Mouse (Mus musculus) embryonic stem cell, embryonic (primary cell): ENCODE results near the gene AI661453.

ENCODE experiments used
- CTCF ChIA-PET, 4 experiments: fragments of 300-600 bp in 2 of 4; fragments of 350-600 bp in 2 of 4; sonication (Branson Sonifier 250); formaldehyde crosslinking; loops; one replicate each; lab custom pipeline; 2022; ENCODE audit warnings: inconsistent platforms in 2 of 4; lab: Charles Lee
- POLR2A ChIA-PET, 4 experiments: fragments of 300-600 bp in 2 of 4; fragments of 350-600 bp in 2 of 4; sonication (Branson Sonifier 250); formaldehyde crosslinking; loops; one replicate each; lab custom pipeline; 2022; ENCODE audit warnings: antibody characterized with exemption in 4 of 4, inconsistent platforms in 1 of 4; lab: Charles Lee

The AI661453 gene

GRCm38 (mm10) chr17:47428831-47429304 lies 7.5 kb upstream of the AI661453 start:
- POLR2A ChIA-PET: interaction anchor here in 3 of 4 experiments (0.6 to 3.3 kb wide), 15 partner anchors 9 to 224 kb away, joined by 3 to 12 read pairs (median 3); partner anchors contain the start of gene Guca1b (in 1 of the 3)
- CTCF ChIA-PET: interaction anchor here (0.7 to 2.7 kb wide), 24 partner anchors 10 to 313 kb away, joined by 3 to 17 read pairs (median 4); partner anchors contain the start of gene Guca1b (in 2 of the 4)

- CTCF ChIA-PET: interaction anchor here in 2 of 4 experiments (0.9 to 1.4 kb wide), 2 partner anchors 39 to 51 kb away, joined by 3 read pairs; no protein-coding TSS in a partner anchor
Observed at GRCm38 (mm10) chr17:47430815-47431214, 5.6 kb upstream of the AI661453 start.

GRCm38 (mm10) chr17:47436907-47437547 lies 612 bp downstream of the AI661453 start, which contains the start of gene 1700001C19Rik:
Gene 1700001C19Rik, minus strand, starts transcription at chr17:47437376.
- ChIA-PET CTCF (interaction anchor here in 2 of 4 experiments (0.7 to 1.7 kb wide), 7 partner anchors 13 to 206 kb away, joined by 3 to 8 read pairs (median 3); no protein-coding TSS in a partner anchor), POLR2A (interaction anchor here in 2 of 4 experiments (0.6 to 1.5 kb wide), 6 partner anchors 12 to 303 kb away, joined by 3 to 4 read pairs (median 3); partner anchors contain the start of gene Taf8 (in 1 of the 2))

More at GRCm38 (mm10) chr17:47430815-47431214, 5.6 kb upstream of the AI661453 start:
- POLR2A ChIA-PET: interaction anchor here in 1 of 4 experiments (0.6 kb wide), 1 partner anchor 115 kb away, joined by 4 read pairs; no protein-coding TSS in a partner anchor

GRCm38 (mm10) chr17:47438611-47439010 lies 2.2 kb downstream of the AI661453 start:
- ChIA-PET CTCF (interaction anchor here in 2 of 4 experiments (1.3 to 1.7 kb wide), 4 partner anchors 10 to 44 kb away, joined by 3 to 8 read pairs (median 4); no protein-coding TSS in a partner anchor), POLR2A (interaction anchor here in 3 of 4 experiments (0.7 to 4.4 kb wide), 8 partner anchors 11 to 1055 kb away, joined by 3 to 31 read pairs (median 6); partner anchors contain the start of genes Ccnd3 (in 1 of the 3) and Zfp318 (in 1 of the 3))

- ChIA-PET CTCF (interaction anchor here in 3 of 4 experiments (0.6 to 1.9 kb wide), 7 partner anchors 11 to 435 kb away, joined by 3 to 9 read pairs (median 4); no protein-coding TSS in a partner anchor), POLR2A (interaction anchor here in 3 of 4 experiments (0.6 to 4.5 kb wide), 25 partner anchors 10 to 592 kb away, joined by 3 to 31 read pairs (median 4); partner anchors contain the start of genes Ccnd3 (in 1 of the 3) and Taf8 (in 1 of the 3))
Observed at GRCm38 (mm10) chr17:47439396-47440028, 3.1 kb downstream of the AI661453 start.

GRCm38 (mm10) chr17:47440359-47440890 lies 4.0 kb downstream of the AI661453 start:
- CTCF ChIA-PET: interaction anchor here in 3 of 4 experiments (0.6 to 1.9 kb wide), 6 partner anchors 13 to 158 kb away, joined by 3 to 9 read pairs (median 4); no protein-coding TSS in a partner anchor
- POLR2A ChIA-PET: interaction anchor here (0.6 to 4.5 kb wide), 37 partner anchors 9 to 1695 kb away, joined by 3 to 31 read pairs (median 4); partner anchors contain the start of genes Taf8 (in 2 of the 4) and Tbcc (in 1 of the 4)

GRCm38 (mm10) chr17:47441296-47442051 lies 5.1 kb downstream of the AI661453 start:
- ChIA-PET CTCF (interaction anchor here in 1 of 4 experiments (0.5 to 0.6 kb wide), 2 partner anchors 214 to 1608 kb away, joined by 3 to 4 read pairs; no protein-coding TSS in a partner anchor), POLR2A (interaction anchor here in 3 of 4 experiments (0.6 to 4.5 kb wide), 29 partner anchors 8 to 551 kb away, joined by 3 to 31 read pairs (median 4); partner anchors contain the start of genes Taf8 (in 2 of the 3) and Tbcc (in 1 of the 3))

- CTCF ChIA-PET: interaction anchor here in 1 of 4 experiments (0.6 kb wide), 1 partner anchor 1608 kb away, joined by 3 read pairs; no protein-coding TSS in a partner anchor
- POLR2A ChIA-PET: interaction anchor here in 2 of 4 experiments (0.9 to 4.5 kb wide), 11 partner anchors 7 to 552 kb away, joined by 3 to 31 read pairs (median 5); partner anchors contain the start of gene Tbcc (in 1 of the 2)
Observed at GRCm38 (mm10) chr17:47442271-47442670, 5.9 kb downstream of the AI661453 start.

- POLR2A ChIA-PET: interaction anchor here in 2 of 4 experiments (0.7 to 1.6 kb wide), 7 partner anchors 9 to 40 kb away, joined by 3 to 10 read pairs (median 4); no protein-coding TSS in a partner anchor
- CTCF ChIA-PET: interaction anchor here in 2 of 4 experiments (0.7 to 0.8 kb wide), 3 partner anchors 24 to 38 kb away, joined by 3 to 8 read pairs (median 5); no protein-coding TSS in a partner anchor
Observed at GRCm38 (mm10) chr17:47444113-47444512, 7.7 kb downstream of the AI661453 start.

- CTCF ChIA-PET: interaction anchor here in 1 of 4 experiments (1.2 kb wide), 1 partner anchor 30 kb away, joined by 3 read pairs; no protein-coding TSS in a partner anchor
- POLR2A ChIA-PET: interaction anchor here in 2 of 4 experiments (1.2 kb wide), 2 partner anchors 23 to 354 kb away, joined by 3 read pairs; no protein-coding TSS in a partner anchor
Observed at GRCm38 (mm10) chr17:47445518-47445917, 9.1 kb downstream of the AI661453 start.

- ChIA-PET CTCF (interaction anchor here in 2 of 4 experiments (0.6 to 1.2 kb wide), 3 partner anchors 10 to 30 kb away, joined by 3 to 7 read pairs (median 3); no protein-coding TSS in a partner anchor), POLR2A (interaction anchor here in 3 of 4 experiments (0.6 to 1.2 kb wide), 6 partner anchors 10 to 555 kb away, joined by 3 to 5 read pairs (median 4); partner anchors contain the start of gene Tbcc (in 1 of the 3))
Observed at GRCm38 (mm10) chr17:47446025-47446424, 9.6 kb downstream of the AI661453 start.

- ChIA-PET POLR2A (interaction anchor here in 3 of 4 experiments (0.6 to 1.4 kb wide), 7 partner anchors 11 to 556 kb away, joined by 3 to 5 read pairs (median 3); partner anchors contain the start of gene Tbcc (in 1 of the 3)), CTCF (interaction anchor here in 2 of 4 experiments (0.6 to 1.2 kb wide), 3 partner anchors 9 to 29 kb away, joined by 3 to 7 read pairs (median 3); no protein-coding TSS in a partner anchor)
Observed at GRCm38 (mm10) chr17:47446561-47446960, 10.1 kb downstream of the AI661453 start.

GRCm38 (mm10) chr17:47448523-47449372 lies 12.3 kb downstream of the AI661453 start:
- POLR2A ChIA-PET: interaction anchor here in 3 of 4 experiments (0.5 to 2.9 kb wide), 21 partner anchors 9 to 558 kb away, joined by 3 to 31 read pairs (median 5); partner anchors contain the start of gene Tbcc (in 1 of the 3)
- CTCF ChIA-PET: interaction anchor here (0.6 to 2.0 kb wide), 10 partner anchors 9 to 352 kb away, joined by 3 to 6 read pairs (median 3); no protein-coding TSS in a partner anchor

- CTCF ChIA-PET: interaction anchor here (0.5 to 1.7 kb wide), 10 partner anchors 9 to 175 kb away, joined by 3 to 6 read pairs (median 3); no protein-coding TSS in a partner anchor
- POLR2A ChIA-PET: interaction anchor here in 3 of 4 experiments (0.5 to 2.9 kb wide), 22 partner anchors 9 to 298 kb away, joined by 3 to 31 read pairs (median 5); partner anchors contain the start of gene Taf8 (in 2 of the 3)
Observed at GRCm38 (mm10) chr17:47449432-47449831, 13.0 kb downstream of the AI661453 start.
